Mouse (Mus musculus): ENCODE data around the gene Ttc30a1. TPM values are rescaled to one million over a fixed set of nuclear protein-coding genes. Genes with fewer than 3 reads are reported as not detected.

Gene Ttc30a1
- polyA plus RNA-seq, 2 experiments: 1.0 to 1.4 TPM

- TF ChIP-seq CTCF (IDR thresholded peaks at IDR 0.05; ENCODE audit: low read depth): no peak
- TF ChIP-seq EP300 (IDR thresholded peaks at IDR 0.05; ENCODE audit: low read depth): no peak
- no peak overlapping the region for H3K27ac ChIP-seq
- no peaks in the 10 kb centered on the region for H3K9me3 ChIP-seq (ENCODE audit: control insufficient read depth, low read length)
- no peak for ATAC-seq (ENCODE audit: insufficient read depth)
- H3K27me3 ChIP-seq (ENCODE audit: control insufficient read depth, insufficient read depth, low read length): no peaks in the 10 kb centered on the region
- H3K4me3 ChIP-seq (ENCODE audit: insufficient read depth in 1 of 2, low read depth in 2 of 2, low read length in 2 of 2): no peak overlapping the region
- no peak overlapping the region for H3K4me2 ChIP-seq (ENCODE audit: low read depth)
- no peak overlapping the region for H3K9ac ChIP-seq (replicated peaks)
- no peaks in the 10 kb centered on the region for H3K4me1 ChIP-seq (replicated peaks; ENCODE audit: control insufficient read depth in 2 of 2, insufficient read depth in 2 of 2, low read length in 1 of 2)
- H3K36me3 ChIP-seq (replicated peaks; ENCODE audit: control insufficient read depth, insufficient read depth, low read depth): no peaks in the 10 kb centered on the region
- WGBS (ENCODE audit: insufficient replicate concordance): 70% methylated on average over 7 of the region's 7 CpGs
- DNase-seq (ENCODE audit: low read depth in 3 of 3, low spot score in 3 of 3): no peak
These were observed 33.7 kb upstream of the Ttc30a1 start for GRCm38 (mm10) chr2:76015460-76015859.

- Histone ChIP-seq H3K27me3 (ENCODE audit: control insufficient read depth, insufficient read depth, low read length) (no peaks in the 10 kb centered on the region), H3K4me3 (ENCODE audit: insufficient read depth in 1 of 2, low read depth in 2 of 2, low read length in 2 of 2) (no peak overlapping the region), H3K4me1 (replicated peaks; ENCODE audit: control insufficient read depth in 2 of 2, insufficient read depth in 2 of 2, low read length in 1 of 2) (no peaks in the 10 kb centered on the region), H3K9ac (replicated peaks) (no peak overlapping the region), H3K4me2 (ENCODE audit: low read depth) (no peak overlapping the region), H3K27ac (no peak overlapping the region), H3K36me3 (replicated peaks; ENCODE audit: control insufficient read depth, insufficient read depth, low read depth) (no peaks in the 10 kb centered on the region), H3K9me3 (ENCODE audit: control insufficient read depth, low read length) (no peaks in the 10 kb centered on the region)
- DNase-seq (ENCODE audit: low read depth in 3 of 3, low spot score in 3 of 3) (no peak), ATAC-seq (ENCODE audit: insufficient read depth) (no peak)
- 57% methylated on average over 3 of the region's 3 CpGs for WGBS (ENCODE audit: insufficient replicate concordance)
- TF ChIP-seq CTCF (IDR thresholded peaks at IDR 0.05; ENCODE audit: low read depth) (no peak), EP300 (IDR thresholded peaks at IDR 0.05; ENCODE audit: low read depth) (no peak)
These were observed 32.9 kb upstream of the Ttc30a1 start for GRCm38 (mm10) chr2:76014659-76015058.

GRCm38 (mm10) chr2:76006194-76006593, 24.4 kb upstream of the Ttc30a1 start:
- ATAC-seq (ENCODE audit: insufficient read depth) (no peak), DNase-seq (ENCODE audit: low read depth in 3 of 3, low spot score in 3 of 3) (no peak)
- WGBS (ENCODE audit: insufficient replicate concordance): 32% methylated on average over 4 of the region's 4 CpGs
- H3K27me3 ChIP-seq (ENCODE audit: control insufficient read depth, insufficient read depth, low read length): no peaks in the 10 kb centered on the region
- H3K36me3 ChIP-seq (replicated peaks; ENCODE audit: control insufficient read depth, insufficient read depth, low read depth): no peaks in the 10 kb centered on the region
- H3K4me1 ChIP-seq (replicated peaks; ENCODE audit: control insufficient read depth in 2 of 2, insufficient read depth in 2 of 2, low read length in 1 of 2): no peaks in the 10 kb centered on the region
- no peak overlapping the region for H3K4me3 ChIP-seq (ENCODE audit: insufficient read depth in 1 of 2, low read depth in 2 of 2, low read length in 2 of 2)
- no peak overlapping the region for H3K9ac ChIP-seq (replicated peaks)
- H3K27ac ChIP-seq: no peak overlapping the region
- H3K4me2 ChIP-seq (ENCODE audit: low read depth): no peak overlapping the region
- H3K9me3 ChIP-seq (ENCODE audit: control insufficient read depth, low read length): no peaks in the 10 kb centered on the region
- TF ChIP-seq CTCF (IDR thresholded peaks at IDR 0.05; ENCODE audit: low read depth): no peak
- no peak for TF ChIP-seq EP300 (IDR thresholded peaks at IDR 0.05; ENCODE audit: low read depth)

GRCm38 (mm10) chr2:76002899-76003298, 21.1 kb upstream of the Ttc30a1 start:
- TF ChIP-seq EP300 (IDR thresholded peaks at IDR 0.05; ENCODE audit: low read depth): no peak
- no peak for TF ChIP-seq CTCF (IDR thresholded peaks at IDR 0.05; ENCODE audit: low read depth)
- no peaks in the 10 kb centered on the region for H3K36me3 ChIP-seq (replicated peaks; ENCODE audit: control insufficient read depth, insufficient read depth, low read depth)
- DNase-seq (ENCODE audit: low read depth in 3 of 3, low spot score in 3 of 3) (no peak), ATAC-seq (ENCODE audit: insufficient read depth) (no peak)
- H3K4me2 ChIP-seq (ENCODE audit: low read depth): no peak overlapping the region
- H3K27ac ChIP-seq: no peak overlapping the region
- no peaks in the 10 kb centered on the region for H3K27me3 ChIP-seq (ENCODE audit: control insufficient read depth, insufficient read depth, low read length)
- H3K9me3 ChIP-seq (ENCODE audit: control insufficient read depth, low read length): no peaks in the 10 kb centered on the region
- H3K9ac ChIP-seq (replicated peaks): no peak overlapping the region
- no peak overlapping the region for H3K4me3 ChIP-seq (ENCODE audit: insufficient read depth in 1 of 2, low read depth in 2 of 2, low read length in 2 of 2)
- 59% methylated on average over 9 of the region's 9 CpGs for WGBS (ENCODE audit: insufficient replicate concordance)
- peaks cover 0 to 3% of the 10 kb centered on the region in 2 experiments; a peak in 1 of 4 replicates for H3K4me1 ChIP-seq (replicated peaks; ENCODE audit: control insufficient read depth in 2 of 2, insufficient read depth in 2 of 2, low read length in 1 of 2)

GRCm38 (mm10) chr2:76001392-76001791, 19.6 kb upstream of the Ttc30a1 start:
- H3K27ac ChIP-seq: no peak overlapping the region
- ATAC-seq (ENCODE audit: insufficient read depth) (no peak), DNase-seq (ENCODE audit: low read depth in 3 of 3, low spot score in 3 of 3) (peak in 1 of 3 experiments; percentile 11)
- no peaks in the 10 kb centered on the region for H3K9me3 ChIP-seq (ENCODE audit: control insufficient read depth, low read length)
- H3K4me1 ChIP-seq (replicated peaks; ENCODE audit: control insufficient read depth in 2 of 2, insufficient read depth in 2 of 2, low read length in 1 of 2): peaks cover 0 to 3% of the 10 kb centered on the region in 2 experiments; a peak in 1 of 4 replicates
- TF ChIP-seq EP300 (IDR thresholded peaks at IDR 0.05; ENCODE audit: low read depth): no peak
- peak; percentile 87 for TF ChIP-seq CTCF (IDR thresholded peaks at IDR 0.05; ENCODE audit: low read depth)
- no peak overlapping the region for H3K4me2 ChIP-seq (ENCODE audit: low read depth)
- no peak overlapping the region for H3K9ac ChIP-seq (replicated peaks)
- no peaks in the 10 kb centered on the region for H3K27me3 ChIP-seq (ENCODE audit: control insufficient read depth, insufficient read depth, low read length)
- H3K36me3 ChIP-seq (replicated peaks; ENCODE audit: control insufficient read depth, insufficient read depth, low read depth): no peaks in the 10 kb centered on the region
- H3K4me3 ChIP-seq (ENCODE audit: insufficient read depth in 1 of 2, low read depth in 2 of 2, low read length in 2 of 2): no peak overlapping the region
- 24% methylated on average over 8 of the region's 8 CpGs for WGBS (ENCODE audit: insufficient replicate concordance)

Measured in liver, embryonic 14.5 days (tissue).